Mouse (Mus musculus): Measurements from ENCODE around the gene Cramp1l. TPM values are rescaled to one million over a fixed set of nuclear protein-coding genes. Genes with fewer than 3 reads are reported as not detected.

Gene Cramp1l
- 10 to 100 TPM; 18.4 to 71.2 (median 45.9) TPM for total RNA-seq (2018; cell fraction: chromatin; rRNA removed)
- 10 to 100 TPM in 20 of 26 experiments, 1 to 10 TPM in 6; 6.0 to 17.1 (median 13.3) TPM for total RNA-seq (2018; cell fraction: cytosol; rRNA removed)
- total RNA-seq (2018; cell fraction: nucleus; rRNA removed): 10 to 100 TPM; 14.4 to 47.9 (median 26.1) TPM
- 6.7 to 8.9 TPM (median 7.8 TPM) in 3 replicates for polyA plus RNA-seq (2018)

- Histone ChIP-seq H3K27ac (peak within 1 kb of the TSS; percentile 58), H3K36me3 (ENCODE audit: inconsistent target) (0 out of 2 replicates have a peak, but pooled peaks cover 4% of the 10 kb centered on the region), H3K4me3 (ENCODE audit: inconsistent target) (peak within 1 kb of the TSS; percentile 87), H3K79me2 (ENCODE audit: inconsistent target) (peaks cover 43% of the 10 kb centered on the region)
- WGBS (ENCODE audit: missing documents): under 1% methylated on average over 50 of the region's 62 CpGs
These were observed at the start of gene Cramp1l, which contains the start of gene Ift140 for GRCm38 (mm10) chr17:25015655-25016291. Cramp1l (minus strand) TSS chr17:25015788. Ift140 (plus strand) TSS chr17:25016085.

DNA sequence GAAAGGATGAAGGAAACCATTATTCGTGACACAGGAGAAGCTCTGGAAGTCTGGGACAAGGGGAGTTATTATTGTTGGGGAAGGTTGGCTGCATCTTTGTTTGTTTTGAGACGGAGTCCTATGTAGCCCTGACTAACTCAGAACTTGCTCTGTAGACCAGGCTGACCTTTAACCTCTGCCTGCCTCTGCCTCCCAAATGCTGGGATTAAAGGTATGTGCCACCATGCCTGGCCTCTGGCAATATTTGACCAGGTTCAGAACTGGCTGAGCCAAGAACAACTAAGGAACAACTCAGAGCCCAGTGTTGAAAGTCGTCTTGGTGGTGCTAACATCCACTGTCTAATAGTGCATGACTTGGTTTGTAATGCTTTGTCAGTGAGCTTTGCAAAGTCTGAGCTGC, 49.6 kb upstream of the Cramp1l start:
- 94% methylated on average over 3 of the region's 3 CpGs for WGBS (ENCODE audit: missing documents)
- H3K36me3 ChIP-seq (ENCODE audit: inconsistent target): no peaks in the 10 kb centered on the region
- no peak overlapping the region for H3K4me3 ChIP-seq (ENCODE audit: inconsistent target)

DNA sequence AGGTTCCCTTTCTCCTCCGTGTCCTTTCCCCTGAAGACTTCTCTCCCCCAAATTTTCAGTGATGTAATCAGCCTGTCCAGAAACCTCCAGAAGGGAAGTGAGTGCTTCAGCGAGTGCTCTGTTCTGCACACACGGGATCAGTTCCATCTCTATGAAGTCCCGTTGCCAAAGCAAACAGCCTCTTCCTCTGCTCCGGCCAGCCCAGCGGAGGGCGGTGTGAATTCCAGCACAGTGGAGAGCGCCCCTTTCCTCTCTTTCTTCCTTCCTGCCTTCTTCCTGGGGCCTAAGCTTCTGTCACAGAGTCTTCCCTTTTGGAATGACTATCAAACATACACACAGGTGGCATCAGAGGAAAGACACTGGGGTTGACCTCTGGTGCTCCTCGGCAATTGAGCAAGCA, 48.8 kb upstream of the Cramp1l start:
- Histone ChIP-seq H3K4me3 (ENCODE audit: inconsistent target) (no peak overlapping the region), H3K27ac (no peak overlapping the region), H3K79me2 (ENCODE audit: inconsistent target) (no peaks in the 10 kb centered on the region), H3K36me3 (ENCODE audit: inconsistent target) (no peaks in the 10 kb centered on the region)
- WGBS (ENCODE audit: missing documents): 62% methylated on average over 6 of the region's 9 CpGs

More for the DNA sequence above, 49.6 kb upstream of the Cramp1l start:
- Histone ChIP-seq H3K79me2 (ENCODE audit: inconsistent target) (no peaks in the 10 kb centered on the region), H3K27ac (no peak overlapping the region)

- no peak overlapping the region for H3K4me3 ChIP-seq (ENCODE audit: inconsistent target)
- WGBS (ENCODE audit: missing documents): 98% methylated on average over 11 of the region's 12 CpGs
- no peaks in the 10 kb centered on the region for H3K36me3 ChIP-seq (ENCODE audit: inconsistent target)
- H3K27ac ChIP-seq: no peak overlapping the region
- no peaks in the 10 kb centered on the region for H3K79me2 ChIP-seq (ENCODE audit: inconsistent target)
These were observed 48.3 kb upstream of the Cramp1l start for GRCm38 (mm10) chr17:25063872-25064271.

GRCm38 (mm10) chr17:25063261-25063660, 47.7 kb upstream of the Cramp1l start:
- Histone ChIP-seq H3K27ac (no peak overlapping the region), H3K4me3 (ENCODE audit: inconsistent target) (no peak overlapping the region), H3K36me3 (ENCODE audit: inconsistent target) (no peaks in the 10 kb centered on the region), H3K79me2 (ENCODE audit: inconsistent target) (no peaks in the 10 kb centered on the region)
- WGBS (ENCODE audit: missing documents): 98% methylated on average over 4 of the region's 4 CpGs

GRCm38 (mm10) chr17:25057041-25057440, 41.5 kb upstream of the Cramp1l start:
- no peaks in the 10 kb centered on the region for H3K36me3 ChIP-seq (ENCODE audit: inconsistent target)
- 98% methylated on average over 6 of the region's 6 CpGs for WGBS (ENCODE audit: missing documents)

DNA sequence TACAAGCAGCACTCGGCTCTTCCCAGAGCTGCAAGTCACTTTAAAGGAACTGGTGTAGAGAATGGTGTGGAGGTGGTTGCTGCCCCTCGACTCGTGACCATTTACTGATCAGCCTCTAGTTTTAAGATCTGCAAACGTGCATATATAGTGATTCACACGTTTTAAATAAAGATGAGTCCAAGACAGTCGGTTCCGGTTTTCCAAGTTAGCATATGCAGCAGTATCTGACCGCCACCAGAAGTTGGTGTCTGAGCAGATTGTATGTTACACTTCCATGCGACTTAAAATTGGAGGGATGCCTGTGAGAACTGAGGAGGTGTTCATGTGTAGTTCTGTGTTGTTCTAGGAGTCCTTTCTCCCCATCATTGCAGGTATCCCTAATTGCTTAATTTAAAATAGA, 37.7 kb upstream of the Cramp1l start:
- Histone ChIP-seq H3K79me2 (ENCODE audit: inconsistent target) (no peaks in the 10 kb centered on the region), H3K36me3 (ENCODE audit: inconsistent target) (no peaks in the 10 kb centered on the region), H3K4me3 (ENCODE audit: inconsistent target) (no peak overlapping the region), H3K27ac (no peak overlapping the region)
- 88% methylated on average over 9 of the region's 9 CpGs for WGBS (ENCODE audit: missing documents)

More at GRCm38 (mm10) chr17:25057041-25057440, 41.5 kb upstream of the Cramp1l start:
- Histone ChIP-seq H3K79me2 (ENCODE audit: inconsistent target) (no peaks in the 10 kb centered on the region), H3K4me3 (ENCODE audit: inconsistent target) (no peak overlapping the region), H3K27ac (no peak overlapping the region)

DNA sequence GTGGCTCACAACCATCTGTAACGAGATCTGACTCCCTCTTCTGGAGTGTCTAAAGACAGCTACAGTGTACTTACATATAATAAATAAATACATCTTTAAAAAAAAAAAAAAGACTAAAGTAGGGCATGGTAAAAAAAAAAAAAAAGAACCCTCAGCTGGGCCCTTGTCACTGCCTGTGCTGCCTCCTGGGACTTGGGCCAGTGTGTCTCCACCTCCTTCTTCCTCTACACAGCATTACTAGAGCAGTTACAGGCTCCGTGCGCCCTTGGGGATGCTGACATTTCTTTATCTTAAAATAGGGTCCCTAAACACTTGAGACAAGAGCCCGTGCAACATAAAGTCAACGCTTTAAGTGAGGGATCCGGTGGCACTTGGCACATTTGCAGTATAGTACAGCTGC, 31.6 kb upstream of the Cramp1l start:
- no peak overlapping the region for H3K27ac ChIP-seq
- 84% methylated on average over 5 of the region's 6 CpGs for WGBS (ENCODE audit: missing documents)
- no peaks in the 10 kb centered on the region for H3K79me2 ChIP-seq (ENCODE audit: inconsistent target)
- H3K36me3 ChIP-seq (ENCODE audit: inconsistent target): no peaks in the 10 kb centered on the region
- no peak overlapping the region for H3K4me3 ChIP-seq (ENCODE audit: inconsistent target)

GRCm38 (mm10) chr17:25045281-25045680, 29.7 kb upstream of the Cramp1l start:
- Histone ChIP-seq H3K36me3 (ENCODE audit: inconsistent target) (no peaks in the 10 kb centered on the region), H3K27ac (no peak overlapping the region), H3K79me2 (ENCODE audit: inconsistent target) (no peaks in the 10 kb centered on the region), H3K4me3 (ENCODE audit: inconsistent target) (no peak overlapping the region)
- 80% methylated on average over 4 of the region's 4 CpGs for WGBS (ENCODE audit: missing documents)

- 20% methylated on average over 7 of the region's 7 CpGs for WGBS (ENCODE audit: missing documents)
These were observed 29.3 kb upstream of the Cramp1l start for GRCm38 (mm10) chr17:25044879-25045278.

GRCm38 (mm10) chr17:25036183-25036582, 20.6 kb upstream of the Cramp1l start:
- H3K79me2 ChIP-seq (ENCODE audit: inconsistent target): no peaks in the 10 kb centered on the region
- H3K4me3 ChIP-seq (ENCODE audit: inconsistent target): no peak overlapping the region
- no peak overlapping the region for H3K27ac ChIP-seq
- 94% methylated on average over 4 of the region's 4 CpGs for WGBS (ENCODE audit: missing documents)
- peaks cover 6% of the 10 kb centered on the region; the same call in 1 of the 2 replicates for H3K36me3 ChIP-seq (ENCODE audit: inconsistent target)

More at GRCm38 (mm10) chr17:25044879-25045278, 29.3 kb upstream of the Cramp1l start:
- no peak overlapping the region for H3K27ac ChIP-seq
- no peaks in the 10 kb centered on the region for H3K79me2 ChIP-seq (ENCODE audit: inconsistent target)
- H3K4me3 ChIP-seq (ENCODE audit: inconsistent target): no peak overlapping the region
- H3K36me3 ChIP-seq (ENCODE audit: inconsistent target): no peaks in the 10 kb centered on the region

DNA sequence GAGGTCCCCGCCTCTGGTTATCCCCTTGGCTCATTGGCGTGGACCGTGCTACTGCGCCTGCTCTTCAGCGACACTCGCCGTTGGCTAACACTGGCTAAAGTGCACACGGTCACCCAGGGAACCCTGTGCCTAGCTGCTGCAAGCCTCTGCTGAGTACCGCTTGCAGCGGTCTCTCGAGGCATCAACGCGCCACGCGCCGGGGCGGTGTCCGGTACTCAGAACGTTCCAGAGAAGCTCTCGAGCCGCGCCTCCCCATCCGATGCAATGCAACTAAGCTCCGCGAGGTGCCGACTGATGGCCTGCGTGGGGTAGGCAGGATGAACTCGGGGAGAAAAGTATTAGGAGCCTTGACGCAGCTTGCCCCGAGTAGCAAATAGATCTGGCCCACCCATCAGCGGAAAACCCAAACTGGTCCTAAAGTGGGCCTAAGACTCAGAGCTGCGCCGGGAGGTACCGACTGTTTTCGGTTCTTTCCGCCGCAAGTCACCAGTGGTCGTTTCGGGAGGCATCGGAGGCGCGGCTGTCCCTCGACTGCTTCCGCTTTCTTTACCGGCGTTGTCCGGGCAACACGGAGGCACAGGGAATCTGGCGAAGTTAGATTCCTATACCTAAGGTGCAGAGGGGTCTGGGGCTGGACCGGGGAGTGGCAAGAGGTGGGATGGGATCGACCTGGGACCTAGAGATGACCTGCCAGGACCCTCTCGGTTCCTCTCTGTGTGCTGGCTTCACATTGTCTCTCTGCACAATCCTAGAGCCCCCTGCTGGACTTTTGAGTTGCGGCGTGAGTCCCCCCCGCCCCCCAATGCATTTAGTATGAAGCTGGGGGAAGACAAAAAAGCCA, 924 bp upstream of the Cramp1l start:
- peak overlapping the region; percentile 58 for H3K27ac ChIP-seq
- peaks cover 36% of the 10 kb centered on the region for H3K79me2 ChIP-seq (ENCODE audit: inconsistent target)
- H3K4me3 ChIP-seq (ENCODE audit: inconsistent target): peak overlapping the region; percentile 87
- H3K36me3 ChIP-seq (ENCODE audit: inconsistent target): 0 out of 2 replicates have a peak, but pooled peaks cover under 1% of the 10 kb centered on the region
- WGBS (ENCODE audit: missing documents): 1% methylated on average over 55 of the region's 55 CpGs

DNA sequence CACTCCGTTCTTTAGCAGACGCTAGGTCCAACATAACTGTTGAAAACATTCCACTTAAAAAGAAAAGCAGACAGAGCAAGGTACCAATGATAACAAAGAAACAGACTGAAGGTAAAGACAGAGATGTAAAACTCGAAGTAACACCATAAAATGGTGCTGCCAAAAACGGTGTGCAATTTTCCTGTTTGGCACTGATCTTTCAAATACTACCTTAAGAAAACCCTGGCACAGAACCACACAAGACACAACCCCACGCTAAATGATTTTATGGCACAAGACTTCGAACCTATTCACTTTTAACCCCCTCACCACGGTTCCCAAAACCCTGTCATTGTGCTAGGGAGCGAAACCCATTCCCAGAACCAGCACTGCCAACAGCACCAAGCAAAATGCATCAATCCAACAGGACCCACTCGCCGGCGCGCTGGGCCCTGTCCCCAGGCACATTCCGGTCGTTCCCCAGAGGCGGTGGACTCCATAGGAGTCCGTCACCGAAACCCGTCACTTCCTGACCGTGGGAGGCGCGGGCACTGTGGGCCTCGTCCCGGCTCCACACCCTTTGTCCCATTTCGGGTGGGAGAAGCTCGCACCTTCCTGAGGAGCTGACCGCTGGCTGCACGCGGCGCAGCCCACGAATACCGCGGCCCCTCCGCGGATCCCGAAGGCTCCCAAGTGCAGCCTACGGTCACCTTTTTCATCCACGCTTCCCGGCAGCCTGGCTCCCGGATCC, 582 bp downstream of the Cramp1l start:
- 2% methylated on average over 25 of the region's 39 CpGs for WGBS (ENCODE audit: missing documents)
- Histone ChIP-seq H3K36me3 (ENCODE audit: inconsistent target) (0 out of 2 replicates have a peak, but pooled peaks cover 4% of the 10 kb centered on the region), H3K4me3 (ENCODE audit: inconsistent target) (peak overlapping the region; percentile 82), H3K79me2 (ENCODE audit: inconsistent target) (peaks cover 51% of the 10 kb centered on the region), H3K27ac (peak overlapping the region; percentile 43)
